Mouse (Mus musculus) E14TG2a.4 (cell line): ENCODE measurements around the gene Lin9.

ENCODE experiments used
- CTCF ChIP-seq: conservative IDR thresholded peaks from 2 replicates; pipeline ENCODE4 v1.5.1; 2014; ENCODE audit warnings: low read length
- NANOG ChIP-seq: IDR thresholded peaks from 2 replicates; pipeline ENCODE4 v1.6.1; 2014; ENCODE audit warnings: borderline replicate concordance, low read length, mixed read lengths
- POU5F1 ChIP-seq: IDR thresholded peaks from 2 replicates; pipeline ENCODE4 v1.6.1; 2014; ENCODE audit warnings: low read length, borderline replicate concordance

DNA sequence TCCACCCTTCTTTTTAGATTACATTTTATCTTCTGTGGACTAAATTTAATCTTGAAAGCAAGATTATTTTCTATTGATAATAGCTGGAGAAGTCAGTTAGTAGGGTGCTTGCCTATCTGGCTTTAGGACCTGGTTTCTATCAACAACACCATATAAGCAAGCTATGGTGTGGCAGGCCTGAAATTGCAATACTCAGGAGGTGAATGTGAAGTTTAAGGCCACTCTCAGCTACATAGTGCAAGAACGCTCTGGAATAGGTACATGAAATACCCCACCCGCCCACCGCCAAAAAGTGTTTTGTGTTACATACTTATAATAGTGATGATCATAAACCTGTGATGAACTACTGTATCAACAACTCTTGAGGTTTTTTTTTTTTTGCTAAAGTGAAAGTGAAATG, 88.3 kb downstream of the Lin9 start:
- TF ChIP-seq CTCF, result no peak
- TF ChIP-seq POU5F1, result no peak
- no peak for TF ChIP-seq NANOG
